Mouse (Mus musculus): ENCODE measurements around the gene Syce2. TPM values are rescaled to one million over a fixed set of nuclear protein-coding genes. Genes with fewer than 3 reads are reported as not detected.
"Not testable (repeated sequence)": the region's sequence is repeated elsewhere in the genome, so short reads cannot be mapped to it uniquely, and the experiment has no call there.

Gene Syce2
- polyA plus RNA-seq (2014; fragmentation: Nextera tagmentation; extraction: Ambion mirVana): 79.9 and 94.8 TPM in 2 replicates

- Histone ChIP-seq H3K4me1 (ENCODE audit: insufficient read depth) (peaks cover 8% of the 10 kb centered on the region), H3K36me3 (ENCODE audit: insufficient read depth) (peaks cover 33% of the 10 kb centered on the region), H3K9ac (peak within 1 kb of the TSS; percentile 61), H3K4me3 (ENCODE audit: low read depth, low read length) (peak within 1 kb of the TSS; percentile 49), H3K27ac (ENCODE audit: low read depth) (no peak within 1 kb of the TSS), H3K9me3 (ENCODE audit: low read depth, low read length) (no peaks in the 10 kb centered on the region), H3K27me3 (ENCODE audit: insufficient read depth, low read length) (no peaks in the 10 kb centered on the region), H3K4me2 (peak within 1 kb of the TSS; percentile 99)
- DNase-seq (peak; percentile 86), ATAC-seq (ENCODE audit: insufficient read depth) (peak; percentile 74)
- WGBS: 12% methylated on average over 44 of the region's 46 CpGs
- TF ChIP-seq CTCF (IDR thresholded peaks at IDR 0.05; ENCODE audit: low read depth): peak; percentile 47
Measured at GRCm38 (mm10) chr8:84871376-84872308, at the start of gene Syce2. Syce2 (plus strand) TSS chr8:84872111.

- no peak for TF ChIP-seq CTCF (IDR thresholded peaks at IDR 0.05; ENCODE audit: low read depth)
- Histone ChIP-seq H3K9me3 (ENCODE audit: low read depth, low read length) (no peaks in the 10 kb centered on the region), H3K4me1 (ENCODE audit: insufficient read depth) (no peaks in the 10 kb centered on the region), H3K4me3 (ENCODE audit: low read depth, low read length) (no peak within 1 kb of the TSS), H3K9ac (no peak within 1 kb of the TSS), H3K27me3 (ENCODE audit: insufficient read depth, low read length) (no peaks in the 10 kb centered on the region), H3K36me3 (ENCODE audit: insufficient read depth) (no peaks in the 10 kb centered on the region), H3K4me2 (peak within 1 kb of the TSS; percentile 49), H3K27ac (ENCODE audit: low read depth) (no peak within 1 kb of the TSS)
- DNase-seq (no peak), ATAC-seq (ENCODE audit: insufficient read depth) (no peak)
- WGBS: 35% methylated on average over 3 of the region's 3 CpGs
Measured at GRCm38 (mm10) chr8:84822723-84823122, 49.2 kb upstream of the Syce2 start, which contains the start of gene Dand5. Dand5 (minus strand) TSS chr8:84822823.

GRCm38 (mm10) chr8:84823653-84824052 is 48.3 kb upstream of the Syce2 start:
- WGBS: under 1% methylated on average over 18 of the region's 18 CpGs
- no peak overlapping the region for H3K9ac ChIP-seq
- no peaks in the 10 kb centered on the region for H3K9me3 ChIP-seq (ENCODE audit: low read depth, low read length)
- no peak overlapping the region for H3K4me3 ChIP-seq (ENCODE audit: low read depth, low read length)
- H3K27ac ChIP-seq (ENCODE audit: low read depth): no peak overlapping the region
- DNase-seq (peak; percentile 91), ATAC-seq (ENCODE audit: insufficient read depth) (peak; percentile 82)
- H3K36me3 ChIP-seq (ENCODE audit: insufficient read depth): no peaks in the 10 kb centered on the region
- TF ChIP-seq CTCF (IDR thresholded peaks at IDR 0.05; ENCODE audit: low read depth): peak; percentile 92
- peak overlapping the region; percentile 49 for H3K4me2 ChIP-seq
- H3K27me3 ChIP-seq (ENCODE audit: insufficient read depth, low read length): no peaks in the 10 kb centered on the region
- no peaks in the 10 kb centered on the region for H3K4me1 ChIP-seq (ENCODE audit: insufficient read depth)

- no peak for TF ChIP-seq CTCF (IDR thresholded peaks at IDR 0.05; ENCODE audit: low read depth)
Measured at GRCm38 (mm10) chr8:84825636-84826035, 46.3 kb upstream of the Syce2 start.

GRCm38 (mm10) chr8:84826518-84826917 is 45.4 kb upstream of the Syce2 start:
- 73% methylated on average over 1 of the region's 2 CpGs for WGBS
- not testable (repeated sequence) for ATAC-seq (ENCODE audit: insufficient read depth); H3K4me3 ChIP-seq (ENCODE audit: low read depth, low read length); H3K27me3 ChIP-seq (ENCODE audit: insufficient read depth, low read length); H3K9me3 ChIP-seq (ENCODE audit: low read depth, low read length); H3K4me1 ChIP-seq (ENCODE audit: insufficient read depth); DNase-seq; H3K27ac ChIP-seq (ENCODE audit: low read depth); H3K9ac ChIP-seq; H3K4me2 ChIP-seq; H3K36me3 ChIP-seq (ENCODE audit: insufficient read depth)

More at GRCm38 (mm10) chr8:84825636-84826035, 46.3 kb upstream of the Syce2 start:
- DNase-seq (no peak), ATAC-seq (ENCODE audit: insufficient read depth) (no peak)
- no peak overlapping the region for H3K4me2 ChIP-seq
- H3K27ac ChIP-seq (ENCODE audit: low read depth): no peak overlapping the region
- H3K9me3 ChIP-seq (ENCODE audit: low read depth, low read length): no peaks in the 10 kb centered on the region
- no peaks in the 10 kb centered on the region for H3K4me1 ChIP-seq (ENCODE audit: insufficient read depth)
- H3K27me3 ChIP-seq (ENCODE audit: insufficient read depth, low read length): no peaks in the 10 kb centered on the region
- no peak overlapping the region for H3K4me3 ChIP-seq (ENCODE audit: low read depth, low read length)
- 40% methylated on average over 4 of the region's 4 CpGs for WGBS
- H3K36me3 ChIP-seq (ENCODE audit: insufficient read depth): no peaks in the 10 kb centered on the region
- H3K9ac ChIP-seq: no peak overlapping the region

- H3K4me2 ChIP-seq: peak within 1 kb of the TSS; percentile 67
- peak within 1 kb of the TSS; percentile 98 for H3K9ac ChIP-seq
- no peak for ATAC-seq (ENCODE audit: insufficient read depth)
- H3K4me3 ChIP-seq (ENCODE audit: low read depth, low read length): peak within 1 kb of the TSS; percentile 95
- no peak for TF ChIP-seq CTCF (IDR thresholded peaks at IDR 0.05; ENCODE audit: low read depth)
- peaks cover 33% of the 10 kb centered on the region for H3K36me3 ChIP-seq (ENCODE audit: insufficient read depth)
- peaks cover 13% of the 10 kb centered on the region for H3K4me1 ChIP-seq (ENCODE audit: insufficient read depth)
- no peaks in the 10 kb centered on the region for H3K9me3 ChIP-seq (ENCODE audit: low read depth, low read length)
- DNase-seq: no peak
- whole genome bisulfite sequencing: 75% methylated on average over 11 of the region's 11 CpGs
- no peaks in the 10 kb centered on the region for H3K27me3 ChIP-seq (ENCODE audit: insufficient read depth, low read length)
- H3K27ac ChIP-seq (ENCODE audit: low read depth): peak within 1 kb of the TSS; percentile 96
Measured at GRCm38 (mm10) chr8:84831490-84831889, 40.4 kb upstream of the Syce2 start, which contains the start of gene Gadd45gip1. Gadd45gip1 (plus strand) TSS chr8:84831522.

- Histone ChIP-seq H3K9ac (peak overlapping the region; percentile 98), H3K4me2 (peak overlapping the region; percentile 67), H3K27ac (ENCODE audit: low read depth) (peak overlapping the region; percentile 96), H3K36me3 (ENCODE audit: insufficient read depth) (peaks cover 40% of the 10 kb centered on the region), H3K9me3 (ENCODE audit: low read depth, low read length) (no peaks in the 10 kb centered on the region), H3K4me1 (ENCODE audit: insufficient read depth) (peaks cover 13% of the 10 kb centered on the region), H3K27me3 (ENCODE audit: insufficient read depth, low read length) (no peaks in the 10 kb centered on the region), H3K4me3 (ENCODE audit: low read depth, low read length) (peak overlapping the region; percentile 95)
- ATAC-seq (ENCODE audit: insufficient read depth) (peak; percentile 54), DNase-seq (peak; percentile 88)
- TF ChIP-seq CTCF (IDR thresholded peaks at IDR 0.05; ENCODE audit: low read depth): no peak
- WGBS: under 1% methylated on average over 59 of the region's 59 CpGs
Measured at GRCm38 (mm10) chr8:84832034-84832717, 39.7 kb upstream of the Syce2 start.
